Mouse (Mus musculus) retina, postnatal 1 day (tissue): ENCODE measurements at regions not wholly inside any gene's neighbourhood (a gene's known extent, or its start where the extent isn't known, plus 50 kb on each side); places are given as distances from the start of the nearest gene placed in this dataset.

Experiments used
- DNase-seq: peaks from one replicate; pipeline ENCODE4 v3.0.0-alpha.2; 2012

DNA sequence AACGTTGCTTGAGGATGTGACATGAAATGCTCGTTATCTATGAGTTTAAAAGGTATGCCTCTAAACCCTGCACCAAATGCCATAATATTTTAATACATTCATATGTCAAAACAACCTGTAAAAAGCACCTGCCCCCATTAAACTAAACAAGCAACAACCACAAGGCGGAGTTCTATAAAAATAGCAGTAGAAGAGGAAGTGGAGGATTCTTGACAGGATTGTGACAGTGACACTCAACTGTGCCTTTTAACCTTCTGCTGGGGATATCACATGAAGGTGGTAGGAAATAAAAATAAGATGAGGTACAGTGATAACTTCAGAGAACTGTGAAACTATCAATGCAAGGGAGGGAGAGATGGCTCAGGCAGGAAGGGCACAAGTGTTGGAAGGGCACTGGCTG lies 58.6 kb upstream of the Dbx2 start:
- no peak for DNase-seq

DNA sequence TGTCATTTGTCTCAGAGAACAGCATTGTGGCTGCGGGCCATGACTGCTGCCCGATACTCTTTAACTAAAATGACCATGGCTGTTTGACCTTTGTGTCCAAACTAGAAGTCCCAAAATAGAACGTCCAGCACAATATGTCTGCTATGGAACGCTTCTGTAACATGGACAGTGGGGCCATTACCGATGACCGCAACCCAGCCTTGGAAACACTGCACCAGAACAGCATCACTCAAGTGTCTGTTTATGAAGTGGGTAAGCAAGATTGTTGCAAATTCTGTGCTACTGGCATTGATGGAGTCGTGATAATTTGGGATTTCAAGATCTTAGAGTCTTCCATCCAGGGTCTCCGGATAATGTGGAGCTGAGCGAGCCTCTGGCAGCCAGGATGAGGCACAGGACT lies 60.2 kb upstream of the Dbx2 start:
- DNase-seq: no peak

GRCm38 (mm10) chr15:95723699-95724098 lies 66.9 kb upstream of the Ano6 start:
- DNase-seq: no peak

DNA sequence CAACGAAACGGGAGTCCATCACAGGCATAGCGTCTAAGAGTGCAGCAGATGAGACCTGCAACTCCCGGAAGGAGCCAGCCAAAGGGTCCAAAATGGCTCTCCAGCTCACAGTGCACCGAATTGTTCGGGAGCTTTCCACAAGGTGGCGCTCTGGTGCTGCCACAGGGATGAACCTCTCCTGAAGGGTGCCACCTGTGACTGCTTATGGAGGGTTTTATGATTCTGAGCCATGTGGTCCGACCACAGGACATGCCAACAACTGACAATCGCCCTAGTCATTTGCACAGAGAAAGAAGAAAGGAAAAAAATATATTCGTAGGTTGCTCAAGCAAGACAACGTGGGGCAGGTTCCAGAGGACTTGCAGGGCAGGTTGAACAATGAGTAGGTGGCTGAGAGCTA lies 64.8 kb upstream of the Ano6 start:
- DNase-seq: peak; percentile 76

DNA sequence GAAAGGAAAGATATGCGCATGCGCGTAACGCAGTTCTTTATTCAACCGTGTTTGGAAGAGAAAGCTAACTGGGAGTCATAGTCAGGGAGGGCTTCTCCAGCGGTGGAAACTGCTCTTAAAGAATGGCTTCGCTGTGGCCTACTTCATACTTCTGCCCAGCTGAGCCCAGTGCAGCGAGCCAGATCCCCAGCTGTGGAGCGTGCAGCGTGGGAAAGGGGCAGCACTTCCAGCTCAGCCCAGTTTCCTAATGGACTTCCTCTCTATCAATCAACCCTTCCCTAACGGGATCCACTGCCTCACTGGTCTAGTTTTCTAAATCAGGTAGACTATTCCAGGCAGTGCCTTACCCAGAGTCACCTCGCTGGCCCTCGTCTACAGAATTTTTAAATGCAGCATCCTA lies 64.1 kb upstream of the Ano6 start:
- DNase-seq: no peak

DNA sequence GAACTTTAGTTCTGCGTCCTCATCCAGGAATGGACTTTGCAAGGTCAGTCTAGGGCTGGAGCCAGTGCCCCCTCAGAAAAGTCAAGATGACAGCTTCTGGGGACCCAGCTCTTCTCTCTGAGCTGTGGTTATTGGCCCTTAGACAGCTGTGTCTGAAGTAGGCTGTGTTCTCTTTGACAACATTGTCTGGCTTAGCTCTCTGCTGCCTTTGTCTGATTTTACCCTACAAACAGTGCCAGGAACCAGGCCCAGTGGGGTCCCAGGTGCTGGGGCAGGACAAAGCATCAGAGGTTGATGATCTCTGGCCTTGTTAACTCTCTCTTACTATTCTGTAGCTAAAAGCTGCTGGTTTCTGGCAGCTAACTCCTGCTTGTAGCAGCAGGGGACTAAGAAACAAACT lies 54.9 kb upstream of the Ano6 start:
- no peak for DNase-seq
